Mouse (Mus musculus) C2C12 (cell line): Measurements from ENCODE around the gene Cyp4a32. TPM values are rescaled to one million over a fixed set of nuclear protein-coding genes. Genes with fewer than 3 reads are reported as not detected.

Experiments
- H3K27me3 ChIP-seq: one replicate; pipeline ENCODE4 v1.6.1; 2011; ENCODE audit not compliant: control insufficient read depth, insufficient read depth, insufficient read length
- H3K36me3 ChIP-seq: one replicate; pipeline ENCODE4 v1.6.1; 2011; ENCODE audit not compliant: control insufficient read depth, insufficient read depth
- H3K4me3 ChIP-seq: one replicate; pipeline ENCODE4 v1.5.1; 2011; ENCODE audit warnings: mild to moderate bottlenecking, control low read depth; ENCODE audit not compliant: poor library complexity, insufficient read depth, severe bottlenecking
- H3K79me2 ChIP-seq: one replicate; pipeline ENCODE4 v1.6.1; 2011; ENCODE audit not compliant: control insufficient read depth, insufficient read depth
- H3K79me3 ChIP-seq: one replicate; pipeline ENCODE4 v1.6.1; 2011; ENCODE audit warnings: low read depth, control low read depth
- H3ac ChIP-seq: one replicate; pipeline ENCODE3; 2011; ENCODE audit warnings: low read depth; ENCODE audit not compliant: control insufficient read depth, insufficient read length
- CEBPB ChIP-seq: IDR thresholded peaks from one replicate; pipeline ENCODE4 v1.6.1; 2011; ENCODE audit warnings: low read depth, mild to moderate bottlenecking, control low read depth, moderate library complexity
- CTCF ChIP-seq: IDR thresholded peaks from one replicate; pipeline ENCODE4 v1.5.1; 2011; ENCODE audit not compliant: control insufficient read depth, insufficient read depth, insufficient read length
- FOSL1 ChIP-seq: IDR thresholded peaks from one replicate; pipeline ENCODE4 v1.8.0; 2011; ENCODE audit warnings: mild to moderate bottlenecking, low read length; ENCODE audit not compliant: poor library complexity, insufficient read depth, severe bottlenecking
- MAX ChIP-seq: IDR thresholded peaks from one replicate; pipeline ENCODE4 v1.6.1; 2011; ENCODE audit warnings: mild to moderate bottlenecking, control low read depth
- MYOD1 ChIP-seq: IDR thresholded peaks from one replicate; pipeline ENCODE4 v1.6.1; 2011; ENCODE audit warnings: low read depth; ENCODE audit not compliant: control insufficient read depth, insufficient read length
- MYOG ChIP-seq: IDR thresholded peaks from one replicate; pipeline ENCODE4 v1.6.1; 2011; ENCODE audit not compliant: control insufficient read depth, insufficient read length; ENCODE audit errors: extremely low read depth
- USF1 ChIP-seq: IDR thresholded peaks from one replicate; pipeline ENCODE4 v1.6.1; 2011; ENCODE audit warnings: low read depth, mild to moderate bottlenecking, control low read depth, moderate library complexity
- polyA plus RNA-seq: library from polyadenylated mRNA; unstranded; fragments of >200 nt; fragmentation: generic; extraction: Trizol; gene quantifications from one replicate; pipeline ENCODE4 v1.2.1, GENCODE M21; 2012; ENCODE audit warnings: missing spikeins

Cyp4a32 gene
- polyA plus RNA-seq, 1 experiment, result not detected

GRCm38 (mm10) chr4:115575255-115575654 lies 25.5 kb upstream of the Cyp4a32 start:
- TF ChIP-seq CTCF, result no peak
- no peak for TF ChIP-seq MAX
- no peak for TF ChIP-seq MYOG
- TF ChIP-seq CEBPB, result no peak
- TF ChIP-seq MYOD1, result no peak
- TF ChIP-seq USF1, result no peak
- no peak for TF ChIP-seq FOSL1

GRCm38 (mm10) chr4:115575776-115576175 lies 25.0 kb upstream of the Cyp4a32 start:
- Histone ChIP-seq H3K36me3 (no peaks in the 10 kb centered on the region), H3ac (no peak overlapping the region), H3K4me3 (no peak overlapping the region), H3K79me2 (no peaks in the 10 kb centered on the region), H3K79me3 (no peaks in the 10 kb centered on the region), H3K27me3 (no peaks in the 10 kb centered on the region)
- TF ChIP-seq CTCF (no peak), USF1 (no peak), MYOG (no peak), FOSL1 (no peak), CEBPB (no peak), MAX (no peak), MYOD1 (no peak)

More at GRCm38 (mm10) chr4:115575255-115575654, 25.5 kb upstream of the Cyp4a32 start:
- H3K36me3 ChIP-seq, result no peaks in the 10 kb centered on the region
- no peak overlapping the region for H3ac ChIP-seq
- H3K27me3 ChIP-seq, result no peaks in the 10 kb centered on the region
- H3K79me3 ChIP-seq, result no peaks in the 10 kb centered on the region
- no peaks in the 10 kb centered on the region for H3K79me2 ChIP-seq
- no peak overlapping the region for H3K4me3 ChIP-seq

DNA sequence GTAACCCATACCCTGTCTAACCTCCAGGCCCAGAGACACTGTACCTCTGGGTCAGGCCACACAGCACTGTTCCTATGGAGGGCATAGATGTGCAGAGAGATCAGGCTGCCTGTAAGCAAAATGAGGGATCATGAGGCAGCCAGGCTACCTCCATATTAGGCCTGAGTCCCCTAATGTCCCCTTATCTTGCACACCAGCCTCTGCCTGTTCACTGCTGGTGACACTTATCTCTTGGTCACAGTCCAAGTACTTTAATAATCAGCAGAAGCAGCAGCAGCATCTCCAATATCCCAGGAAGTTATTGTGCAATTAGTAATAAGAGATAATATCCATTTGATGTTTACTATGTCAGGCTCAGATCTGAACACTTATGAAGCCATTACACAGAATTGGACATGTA lies 17.7 kb upstream of the Cyp4a32 start:
- Histone ChIP-seq H3K79me3 (no peaks in the 10 kb centered on the region), H3ac (no peak overlapping the region), H3K27me3 (no peaks in the 10 kb centered on the region), H3K79me2 (no peaks in the 10 kb centered on the region), H3K36me3 (no peaks in the 10 kb centered on the region), H3K4me3 (no peak overlapping the region)
- TF ChIP-seq FOSL1 (no peak), CTCF (no peak), MYOD1 (no peak), USF1 (no peak), MYOG (no peak), CEBPB (no peak), MAX (no peak)

- H3ac ChIP-seq, result no peak overlapping the region
- H3K36me3 ChIP-seq, result no peaks in the 10 kb centered on the region
- TF ChIP-seq CTCF, result no peak
- TF ChIP-seq MYOD1, result no peak
- TF ChIP-seq MYOG, result no peak
- no peak for TF ChIP-seq MAX
- TF ChIP-seq USF1, result no peak
- TF ChIP-seq CEBPB, result no peak
- TF ChIP-seq FOSL1, result no peak
- no peaks in the 10 kb centered on the region for H3K27me3 ChIP-seq
- no peaks in the 10 kb centered on the region for H3K79me2 ChIP-seq
- H3K79me3 ChIP-seq, result no peaks in the 10 kb centered on the region
- no peak overlapping the region for H3K4me3 ChIP-seq
These were observed 4.4 kb upstream of the Cyp4a32 start for GRCm38 (mm10) chr4:115596357-115596756.

DNA sequence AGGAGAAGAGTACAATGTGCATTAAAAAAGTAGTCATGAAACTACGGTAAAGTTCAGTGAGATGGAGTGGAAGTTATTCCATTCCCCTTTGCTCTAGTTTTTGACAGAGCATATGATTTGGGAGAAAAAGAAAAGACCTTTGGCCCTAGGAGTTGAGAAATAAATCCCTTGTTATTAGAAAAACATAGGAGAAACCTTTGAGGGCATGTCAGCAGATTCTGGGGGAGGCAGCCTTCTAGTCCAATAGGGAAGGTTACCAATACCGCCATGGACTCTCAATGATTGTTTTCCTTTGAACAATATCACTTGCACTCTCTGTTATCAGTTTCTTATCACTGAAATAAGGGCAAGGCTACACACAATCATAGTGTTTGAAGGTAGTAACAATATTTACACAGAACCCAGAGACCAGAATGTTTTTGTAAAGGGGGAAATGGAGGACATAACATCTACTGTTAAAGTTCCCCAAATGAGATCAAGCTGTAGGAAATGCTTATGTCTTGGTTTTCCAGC lies 3.9 kb upstream of the Cyp4a32 start:
- no peak overlapping the region for H3ac ChIP-seq
- H3K4me3 ChIP-seq, result no peak overlapping the region
- no peaks in the 10 kb centered on the region for H3K79me3 ChIP-seq
- TF ChIP-seq CEBPB (no peak), USF1 (no peak), CTCF (no peak), FOSL1 (no peak), MAX (no peak), MYOG (no peak), MYOD1 (no peak)
- H3K36me3 ChIP-seq, result no peaks in the 10 kb centered on the region
- H3K79me2 ChIP-seq, result no peaks in the 10 kb centered on the region
- H3K27me3 ChIP-seq, result no peaks in the 10 kb centered on the region
